ENCODE assay signal across 9 mouse cellular contexts in the genomic region with DNA sequence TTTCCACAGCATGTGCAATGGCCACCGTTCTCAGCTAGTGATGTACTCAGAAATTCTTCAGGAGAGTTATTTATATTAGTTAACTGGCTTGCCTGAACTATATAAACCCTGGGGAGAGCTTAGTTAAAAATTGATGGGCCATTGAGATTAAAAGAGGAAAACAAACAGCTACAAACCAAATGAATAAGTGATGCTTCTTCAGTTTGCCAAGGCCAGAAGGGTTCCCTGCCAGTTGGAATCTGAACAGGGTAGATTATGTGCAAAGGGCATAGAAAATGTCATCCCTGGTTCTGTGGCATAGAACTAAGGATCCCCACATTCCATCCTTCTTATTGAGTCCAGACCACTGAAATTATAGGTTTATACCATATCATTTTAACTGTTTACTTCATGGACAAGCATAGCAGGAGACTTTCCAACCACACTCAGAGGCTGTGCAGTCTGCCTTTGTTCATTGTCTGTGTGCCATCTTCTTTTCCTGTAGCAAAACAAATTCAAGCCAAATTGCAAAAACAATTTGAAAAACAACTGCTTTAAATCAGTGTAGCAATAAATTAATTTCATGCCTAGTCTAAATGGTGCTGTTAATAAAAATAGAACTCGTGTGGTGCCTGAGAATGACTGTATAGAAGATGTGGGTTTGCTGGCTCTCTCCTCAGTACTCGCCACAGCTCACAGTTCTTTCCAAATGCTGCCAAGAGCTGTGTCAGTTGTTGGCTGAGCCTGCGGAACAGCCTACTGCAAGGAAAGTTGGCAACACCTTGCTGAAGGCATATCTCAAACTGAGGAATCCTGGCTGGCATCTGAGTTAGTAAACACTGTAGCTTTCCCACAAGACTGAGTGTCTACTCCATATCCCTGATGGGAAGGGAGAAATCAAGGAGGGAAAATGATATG.
DNase-seq lines count a peak whose midpoint lies in the region; ATAC-seq lines count a peak whose summit lies in the region.
"Had no signal": no experiment of that assay in that cellular context is flagged by ENCODE, and none has a peak within 500 bp of the region (broad histone marks: within the 10 kb centered on the region; RNA-seq: fewer than 3 reads in every experiment).

No protein-coding gene starts in this region.

- no peaks in the 10 kb centered on the region for H3K4me1 ChIP-seq in heart, embryonic 11.5 days (ENCODE audit: control insufficient read depth, insufficient read depth, low read length)

- H3K27me3 ChIP-seq in heart, embryonic 11.5 days (ENCODE audit: control insufficient read depth, insufficient read depth, low read length), result no peaks in the 10 kb centered on the region

- no peak overlapping the region for H3K4me3 ChIP-seq in heart, embryonic 11.5 days (ENCODE audit: low read depth, low read length)

- H3K9me3 ChIP-seq in heart, embryonic 11.5 days (replicated peaks; ENCODE audit: control insufficient read depth, low read length), result no peaks in the 10 kb centered on the region

- ATAC-seq in heart, embryonic 11.5 days (replicated peaks; ENCODE audit: insufficient number of reproducible peaks, low FRiP score, low TSS enrichment), result no peak

- H3K27ac ChIP-seq in heart, embryonic 11.5 days (ENCODE audit: low read depth, low read length), result no peak overlapping the region
- H3K27ac ChIP-seq: liver, embryonic 14.5 days had no signal

- no peaks in the 10 kb centered on the region for H3K36me3 ChIP-seq in heart, embryonic 11.5 days (ENCODE audit: control insufficient read depth, insufficient read depth, low read length)

- 60% methylated on average over 4 of the region's 4 CpGs for WGBS in heart, embryonic 11.5 days (ENCODE audit: insufficient replicate concordance)

- H3K9ac ChIP-seq in heart, embryonic 11.5 days (ENCODE audit: low read depth, low read length), result no peak overlapping the region
- H3K9ac ChIP-seq: liver, embryonic 14.5 days had no signal

- no peak overlapping the region for H3K4me2 ChIP-seq in heart, embryonic 11.5 days

- DNase-seq in heart, adult 11 months, result peak; percentile 91
- peak; percentile 12 for DNase-seq in adipocyte (ENCODE audit: low spot score)
- peak; percentile 80 to 88 for DNase-seq in cerebellum, postnatal 14 days
- peak; percentile 56 for DNase-seq in left cerebral cortex, adult 11 months (ENCODE audit: low spot score)
- DNase-seq in gastrocnemius, postnatal 25 days, result no peak
- no peak for DNase-seq in B cell, adult 2 months
- DNase-seq in thymus, postnatal 4 days, result no peak

Comparison
In these comparisons a context has a peak if more than half of its experiments do, and no peak if none do; other contexts are left out.
1. DNase-seq: peak in heart, adult 11 months (single experiment), adipocyte (single experiment), cerebellum, postnatal 14 days (2 of 2) and left cerebral cortex, adult 11 months (single experiment); none in gastrocnemius, postnatal 25 days (single experiment), B cell, adult 2 months (0 of 2) and thymus, postnatal 4 days (single experiment).